Mouse (Mus musculus) CH12.LX (cell line): ENCODE measurements around the gene Catspere2.

ENCODE experiments used
- BHLHE40 ChIP-seq: IDR thresholded peaks from 2 replicates; pipeline ENCODE4 v1.6.1; 2011; ENCODE audit warnings: mild to moderate bottlenecking, low read depth, low read length, improper control_type of control experiment
- CTCF ChIP-seq, 2 experiments: IDR thresholded peaks in 1 of 2; conservative IDR thresholded peaks in 1 of 2; 2 replicates each; pipeline ENCODE4 v1.5.1; 2011 to 2012; ENCODE audit warnings: low read depth in 2 of 2, low read length in 2 of 2, improper control_type of control experiment in 1 of 2, inconsistent platforms in 1 of 2, mild to moderate bottlenecking in 1 of 2, moderate library complexity in 1 of 2
- EP300 ChIP-seq: IDR thresholded peaks from 2 replicates; pipeline ENCODE4 v1.6.1; 2011; ENCODE audit warnings: low read length, improper control_type of control experiment
- POLR2A ChIP-seq: IDR thresholded peaks from 2 replicates; pipeline ENCODE4 v1.6.1; 2011; ENCODE audit warnings: low read depth, mild to moderate bottlenecking, improper control_type of control experiment, low read length
- RCOR1 ChIP-seq: conservative IDR thresholded peaks from 2 replicates; pipeline ENCODE4 v1.6.1; 2012; ENCODE audit warnings: low read depth, mild to moderate bottlenecking, inconsistent platforms, low read length, improper control_type of control experiment

DNA sequence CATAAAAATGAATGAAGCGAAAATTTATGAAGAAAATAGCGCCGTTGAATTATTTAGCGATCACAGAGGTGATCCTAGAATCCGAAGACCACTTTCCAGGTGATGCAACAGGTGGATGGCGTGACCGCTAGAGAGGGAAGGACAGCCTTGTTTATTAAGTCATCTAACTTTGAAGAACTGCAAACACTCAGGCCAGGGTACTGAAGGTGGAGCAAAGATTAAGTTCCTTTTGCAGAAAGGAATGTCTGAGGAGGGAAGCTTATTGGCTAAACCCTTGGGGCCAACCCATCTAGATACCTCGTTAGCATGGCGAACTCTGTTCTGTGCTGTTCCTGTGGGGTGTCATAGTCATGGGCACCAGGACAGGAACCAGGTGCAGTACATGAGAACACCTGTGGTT is 983 bp downstream of the Catspere2 start:
- no peak for TF ChIP-seq CTCF (conservative IDR thresholded peaks at IDR 0.05 in 1 of 2, IDR thresholded peaks at IDR 0.05 in 1 of 2; ENCODE audit: low read depth in 2 of 2, low read length in 2 of 2)
- no peak for TF ChIP-seq RCOR1
- TF ChIP-seq POLR2A = no peak
- TF ChIP-seq BHLHE40 = no peak
- TF ChIP-seq EP300 = no peak
